Mouse (Mus musculus): Measurements from ENCODE around the gene Mmp24. TPM values are rescaled to one million over a fixed set of nuclear protein-coding genes. Genes with fewer than 3 reads are reported as not detected.
"Not testable (repeated sequence)": the region's sequence is repeated elsewhere in the genome, so short reads cannot be mapped to it uniquely, and the experiment has no call there.

Mmp24 gene
- polyA plus RNA-seq (2015; fragmentation: Nextera tagmentation; extraction: Ambion mirVana) = 13.6 and 16.2 TPM in 2 replicates

DNA sequence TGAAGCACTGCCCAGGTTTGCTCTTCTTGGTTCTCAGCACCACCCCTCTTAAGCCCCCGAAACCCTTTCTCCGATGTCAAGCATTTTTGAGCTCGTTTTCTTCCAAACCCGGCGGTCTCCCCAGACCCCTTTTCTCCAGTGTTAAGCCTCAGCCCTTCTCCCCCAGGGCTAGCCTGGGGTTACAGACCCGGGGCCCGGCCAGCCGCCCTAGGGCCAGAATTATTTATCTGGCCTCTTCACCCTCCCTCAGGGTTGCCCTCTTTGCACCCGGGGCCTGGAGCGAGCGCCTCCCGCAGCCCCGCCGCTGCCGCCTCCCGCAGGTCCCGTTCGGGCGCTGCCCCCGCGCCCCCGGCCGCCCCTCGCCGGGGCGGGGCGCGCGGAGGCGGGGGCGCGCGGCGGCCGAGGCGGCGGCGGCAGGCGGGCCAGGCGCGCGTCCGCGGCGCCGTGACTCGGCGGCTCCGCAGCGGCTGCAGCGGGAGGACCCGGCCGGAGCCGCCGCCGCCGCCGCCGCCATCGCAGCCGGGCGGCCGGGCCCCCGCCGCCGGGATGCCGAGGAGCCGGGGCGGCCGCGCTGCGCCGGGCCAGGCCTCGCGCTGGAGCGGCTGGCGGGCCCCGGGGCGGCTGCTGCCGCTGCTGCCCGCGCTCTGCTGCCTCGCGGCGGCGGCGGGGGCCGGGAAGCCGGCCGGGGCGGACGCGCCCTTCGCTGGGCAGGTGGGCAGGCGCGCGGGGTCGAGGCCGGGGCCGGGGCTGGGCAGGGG lies at the start of gene Mmp24:
TSS of gene Mmp24 (plus strand) at position 416 of the 758 bp plus-strand sequence.
- H3K36me3 ChIP-seq = no peaks in the 10 kb centered on the region
- peak within 1 kb of the TSS; percentile 83 for H3K4me2 ChIP-seq
- H3K4me3 ChIP-seq (replicated peaks) = peak within 1 kb of the TSS; percentile 79
- peak within 1 kb of the TSS; percentile 87 for H3K27ac ChIP-seq (replicated peaks)
- 1% methylated on average over 68 of the region's 100 CpGs for WGBS
- H3K9me3 ChIP-seq (replicated peaks) = no peaks in the 10 kb centered on the region
- no peak for ATAC-seq (ENCODE audit: low FRiP score)
- peaks cover 16% of the 10 kb centered on the region for H3K27me3 ChIP-seq (replicated peaks)
- peak within 1 kb of the TSS; percentile 84 for H3K9ac ChIP-seq (replicated peaks)
- peaks cover 47% of the 10 kb centered on the region for H3K4me1 ChIP-seq

- Histone ChIP-seq H3K4me3 (replicated peaks) (no peak overlapping the region), H3K4me2 (no peak overlapping the region), H3K9ac (replicated peaks) (no peak overlapping the region), H3K4me1 (peaks cover 18% of the 10 kb centered on the region), H3K27ac (replicated peaks) (no peak overlapping the region), H3K9me3 (replicated peaks) (no peaks in the 10 kb centered on the region), H3K27me3 (replicated peaks) (no peaks in the 10 kb centered on the region), H3K36me3 (peaks cover 30% of the 10 kb centered on the region)
- 89% methylated on average over 7 of the region's 7 CpGs for WGBS
- ATAC-seq (ENCODE audit: low FRiP score) = no peak
Measured at GRCm38 (mm10) chr2:155726302-155726701, 48.8 kb upstream of the Mmp24 start.

GRCm38 (mm10) chr2:155727764-155728395 lies 47.3 kb upstream of the Mmp24 start:
- Histone ChIP-seq H3K9me3 (replicated peaks) (no peaks in the 10 kb centered on the region), H3K27ac (replicated peaks) (no peak overlapping the region), H3K9ac (replicated peaks) (no peak overlapping the region), H3K4me1 (peaks cover 18% of the 10 kb centered on the region), H3K4me3 (replicated peaks) (no peak overlapping the region), H3K4me2 (peak overlapping the region; percentile 95), H3K36me3 (peaks cover 17% of the 10 kb centered on the region), H3K27me3 (replicated peaks) (no peaks in the 10 kb centered on the region)
- no peak for ATAC-seq (ENCODE audit: low FRiP score)
- WGBS = 75% methylated on average over 7 of the region's 7 CpGs

- Histone ChIP-seq H3K4me2 (peak overlapping the region; percentile 95), H3K27me3 (replicated peaks) (no peaks in the 10 kb centered on the region), H3K4me1 (peaks cover 18% of the 10 kb centered on the region), H3K4me3 (replicated peaks) (peak overlapping the region; percentile 95), H3K9ac (replicated peaks) (peak overlapping the region; percentile 90), H3K27ac (replicated peaks) (peak overlapping the region; percentile 80), H3K36me3 (peaks cover 13% of the 10 kb centered on the region; the same call in 1 of the 2 replicates), H3K9me3 (replicated peaks) (no peaks in the 10 kb centered on the region)
- 0 out of 2 replicates have a peak, but pooled peaks have one; percentile 22 for ATAC-seq (ENCODE audit: low FRiP score)
- 5% methylated on average over 15 of the region's 15 CpGs for WGBS
Measured at GRCm38 (mm10) chr2:155728742-155729141, 46.4 kb upstream of the Mmp24 start.

DNA sequence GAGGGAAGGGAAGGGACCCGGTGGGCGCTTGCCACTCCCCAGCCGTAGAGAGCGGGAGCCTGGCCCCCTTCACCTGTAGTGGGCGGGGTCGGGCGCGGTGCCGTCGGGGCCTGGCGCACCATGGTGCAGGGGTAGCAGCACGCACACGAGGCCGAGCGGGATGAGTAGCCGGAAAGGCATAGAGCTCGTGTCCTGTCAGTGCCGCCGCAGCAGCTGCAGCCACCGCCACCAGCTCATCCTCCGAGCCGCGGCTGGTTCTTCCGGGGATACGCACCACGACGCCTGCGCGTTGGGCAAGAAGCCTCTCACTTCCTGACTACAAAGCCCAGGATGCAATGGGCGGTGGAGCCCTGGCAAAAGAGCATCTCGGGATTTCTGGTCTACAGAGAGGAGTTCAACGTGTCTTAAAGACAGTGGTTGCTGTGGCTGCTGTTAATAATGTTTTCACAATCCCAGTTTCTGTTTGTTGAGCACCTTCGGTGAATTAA lies 45.9 kb upstream of the Mmp24 start, which contains the start of gene Edem2:
TSS of gene Edem2 (minus strand) at position 318 of the 488 bp plus-strand sequence.
- Histone ChIP-seq H3K27ac (replicated peaks) (peak within 1 kb of the TSS; percentile 80), H3K4me2 (peak within 1 kb of the TSS; percentile 95), H3K4me3 (replicated peaks) (peak within 1 kb of the TSS; percentile 95), H3K9ac (replicated peaks) (peak within 1 kb of the TSS; percentile 90), H3K36me3 (peaks cover 13% of the 10 kb centered on the region; the same call in 1 of the 2 replicates), H3K4me1 (peaks cover 18% of the 10 kb centered on the region), H3K9me3 (replicated peaks) (no peaks in the 10 kb centered on the region), H3K27me3 (replicated peaks) (no peaks in the 10 kb centered on the region)
- WGBS = under 1% methylated on average over 33 of the region's 33 CpGs
- ATAC-seq (ENCODE audit: low FRiP score) = peak; percentile 97

GRCm38 (mm10) chr2:155735080-155735479 lies 40.1 kb upstream of the Mmp24 start:
- no peaks in the 10 kb centered on the region for H3K9me3 ChIP-seq (replicated peaks)
- ATAC-seq (ENCODE audit: low FRiP score) = no peak
- no peaks in the 10 kb centered on the region for H3K4me1 ChIP-seq
- H3K4me3 ChIP-seq (replicated peaks) = no peak overlapping the region
- no peaks in the 10 kb centered on the region for H3K27me3 ChIP-seq (replicated peaks)
- no peak overlapping the region for H3K27ac ChIP-seq (replicated peaks)
- H3K36me3 ChIP-seq = no peaks in the 10 kb centered on the region
- no peak overlapping the region for H3K4me2 ChIP-seq
- H3K9ac ChIP-seq (replicated peaks) = no peak overlapping the region
- WGBS = 87% methylated on average over 5 of the region's 5 CpGs

DNA sequence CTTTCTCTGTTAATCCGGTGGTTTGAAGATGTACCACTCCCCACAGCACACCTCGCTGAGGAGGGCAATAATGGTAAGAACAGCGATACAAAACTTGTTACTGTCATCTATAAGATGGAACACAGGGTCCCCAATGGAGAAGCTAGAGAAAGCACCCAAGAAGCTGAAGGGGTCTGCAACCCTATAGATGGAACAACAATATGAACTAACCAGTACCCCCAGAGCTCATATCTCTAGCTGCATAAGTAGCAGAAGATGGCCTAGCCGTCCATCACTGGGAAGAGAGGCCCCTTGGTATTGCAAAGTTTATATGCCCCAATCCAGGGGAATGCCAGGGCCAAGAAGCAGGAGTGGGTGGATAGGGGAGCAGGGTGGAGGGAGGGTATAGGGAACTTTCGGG lies 39.4 kb upstream of the Mmp24 start, which contains the start of gene Gm17581:
TSS of gene Gm17581 (minus strand) at position 101 of the 400 bp plus-strand sequence.
- H3K36me3 ChIP-seq = not testable (repeated sequence)

DNA sequence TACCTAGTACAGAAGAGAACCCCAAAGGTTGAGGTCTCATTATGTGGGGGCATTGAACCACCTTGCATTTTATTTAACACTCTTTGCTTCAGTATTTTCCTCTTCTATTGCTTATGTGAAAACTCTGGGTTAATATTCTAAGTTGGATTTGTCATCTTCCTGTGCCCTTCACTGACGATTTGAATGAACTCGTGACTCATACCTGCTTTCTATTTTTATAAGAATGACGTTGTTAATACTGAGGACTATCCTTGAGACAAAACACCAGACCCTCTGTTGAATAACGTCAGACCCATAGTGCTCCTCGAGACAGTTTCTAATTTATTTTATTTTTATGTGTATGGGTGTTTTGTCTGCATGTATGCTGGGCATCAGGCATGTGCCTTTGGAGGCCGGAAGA lies 38.2 kb upstream of the Mmp24 start:
- Histone ChIP-seq H3K4me2 (no peak overlapping the region), H3K4me3 (replicated peaks) (no peak overlapping the region), H3K9me3 (replicated peaks) (no peaks in the 10 kb centered on the region), H3K4me1 (no peaks in the 10 kb centered on the region), H3K36me3 (no peaks in the 10 kb centered on the region), H3K9ac (replicated peaks) (no peak overlapping the region), H3K27ac (replicated peaks) (no peak overlapping the region), H3K27me3 (replicated peaks) (no peaks in the 10 kb centered on the region)
- WGBS = 83% methylated on average over 6 of the region's 6 CpGs
- no peak for ATAC-seq (ENCODE audit: low FRiP score)

More for the DNA sequence above, 39.4 kb upstream of the Mmp24 start, which contains the start of gene Gm17581:
- not testable (repeated sequence) for H3K27ac ChIP-seq (replicated peaks); H3K4me1 ChIP-seq; ATAC-seq (ENCODE audit: low FRiP score); H3K4me2 ChIP-seq; H3K4me3 ChIP-seq (replicated peaks); H3K9me3 ChIP-seq (replicated peaks); H3K27me3 ChIP-seq (replicated peaks); H3K9ac ChIP-seq (replicated peaks)
- WGBS = 87% methylated on average over 5 of the region's 5 CpGs

DNA sequence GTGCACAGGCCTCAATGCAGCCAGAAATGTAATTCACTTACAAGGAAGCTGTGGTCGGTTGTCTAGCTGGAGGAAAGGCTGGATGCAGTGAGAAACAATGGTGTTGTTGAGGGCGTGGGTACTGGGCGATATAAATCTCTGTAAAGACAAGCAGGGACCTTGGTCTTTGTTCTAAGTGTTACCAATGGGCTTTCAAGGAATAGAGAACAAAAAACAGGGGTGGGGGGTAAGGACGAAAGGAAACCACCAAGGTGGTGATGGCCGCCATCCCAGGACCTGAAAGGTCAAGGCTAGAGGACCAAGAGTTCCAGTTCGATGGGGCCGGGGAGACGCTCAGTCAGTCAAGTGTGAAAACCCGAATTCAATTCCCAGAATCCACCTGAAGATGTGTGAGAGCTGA lies 37.3 kb upstream of the Mmp24 start:
- Histone ChIP-seq H3K9me3 (replicated peaks) (no peaks in the 10 kb centered on the region), H3K27ac (replicated peaks) (no peak overlapping the region), H3K4me1 (0 out of 2 replicates have a peak, but pooled peaks cover 1% of the 10 kb centered on the region), H3K9ac (replicated peaks) (no peak overlapping the region), H3K27me3 (replicated peaks) (no peaks in the 10 kb centered on the region), H3K4me3 (replicated peaks) (no peak overlapping the region), H3K36me3 (no peaks in the 10 kb centered on the region), H3K4me2 (no peak overlapping the region)
- no peak for ATAC-seq (ENCODE audit: low FRiP score)
- 41% methylated on average over 9 of the region's 9 CpGs for WGBS

- Histone ChIP-seq H3K36me3 (no peaks in the 10 kb centered on the region), H3K4me1 (0 out of 2 replicates have a peak, but pooled peaks cover 3% of the 10 kb centered on the region), H3K9ac (replicated peaks) (no peak overlapping the region), H3K9me3 (replicated peaks) (no peaks in the 10 kb centered on the region), H3K27me3 (replicated peaks) (no peaks in the 10 kb centered on the region), H3K4me2 (no peak overlapping the region), H3K4me3 (replicated peaks) (no peak overlapping the region), H3K27ac (replicated peaks) (no peak overlapping the region)
- no peak for ATAC-seq (ENCODE audit: low FRiP score)
- 81% methylated on average over 11 of the region's 11 CpGs for WGBS
Measured at GRCm38 (mm10) chr2:155742211-155742610, 32.9 kb upstream of the Mmp24 start.

DNA sequence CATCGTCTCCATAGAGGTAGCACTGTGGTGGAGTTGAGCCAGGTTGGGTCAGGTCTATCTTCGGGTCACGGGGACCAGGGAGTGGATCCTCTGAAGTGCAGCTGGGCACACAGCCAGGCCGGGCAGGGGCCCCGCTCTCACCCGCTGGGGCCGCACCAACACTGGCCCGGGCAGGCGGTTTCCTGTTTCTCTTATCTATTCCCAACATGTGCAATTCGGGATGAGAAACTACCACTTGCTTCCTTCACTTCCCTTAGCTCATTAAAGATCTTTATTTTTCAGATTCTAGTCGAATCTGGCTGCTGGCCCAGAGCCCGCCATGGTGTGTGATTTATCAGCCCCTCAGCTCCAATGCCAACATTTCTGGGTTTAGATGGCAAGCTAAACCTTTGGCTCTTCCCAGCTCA lies 32.2 kb upstream of the Mmp24 start:
- Histone ChIP-seq H3K4me1 (0 out of 2 replicates have a peak, but pooled peaks cover 3% of the 10 kb centered on the region), H3K36me3 (no peaks in the 10 kb centered on the region), H3K9me3 (replicated peaks) (no peaks in the 10 kb centered on the region), H3K27ac (replicated peaks) (no peak overlapping the region), H3K9ac (replicated peaks) (no peak overlapping the region), H3K27me3 (replicated peaks) (no peaks in the 10 kb centered on the region), H3K4me3 (replicated peaks) (no peak overlapping the region), H3K4me2 (no peak overlapping the region)
- ATAC-seq (ENCODE audit: low FRiP score) = no peak
- WGBS = 71% methylated on average over 12 of the region's 12 CpGs

All from neural tube, embryonic 15.5 days (tissue).